Comparison of ENCODE assay signal across 1 mouse cellular context in genomic region chr13:59796466-59796848, GRCm38 (mm10).
TF ChIP-seq lines count a peak whose summit lies in the region.

No protein-coding gene starts in this region.

TF ChIP-seq in MEL, 35 proteins besides CTCF, POLR2A, EP300 and RAD21:
- TF ChIP-seq NELFE (IDR thresholded peaks at IDR 0.05; ENCODE audit: low read depth, low read length) (no peak), HCFC1 (IDR thresholded peaks at IDR 0.05; ENCODE audit: low read depth, low read length) (no peak), UBTF (IDR thresholded peaks at IDR 0.05; ENCODE audit: borderline replicate concordance, insufficient read depth, low read depth, low read length) (no peak), POLR2AphosphoS2 (IDR thresholded peaks at IDR 0.05; ENCODE audit: low read length) (no peak), ETS1 (IDR thresholded peaks at IDR 0.05; ENCODE audit: low read depth, low read length) (no peak), TBP (IDR thresholded peaks at IDR 0.05; ENCODE audit: low read depth, low read length) (no peak), GABPA (IDR thresholded peaks at IDR 0.05; ENCODE audit: low read depth, low read length) (no peak)
